Mouse (Mus musculus): ENCODE results near the gene Mtch2.
"Not testable (repeated sequence)": the region's sequence is repeated elsewhere in the genome, so short reads cannot be mapped to it uniquely, and the experiment has no call there.

Mtch2 gene

GRCm38 (mm10) chr2:90846955-90847680 lies at the start of gene Mtch2:
Mtch2 (plus strand) TSS chr2:90847155.
- peak; percentile 98 for DNase-seq (ENCODE audit: low spot score in 2 of 2)

GRCm38 (mm10) chr2:90808241-90809126 lies 38.5 kb upstream of the Mtch2 start:
- DNase-seq (ENCODE audit: low spot score in 2 of 2) = no peak

GRCm38 (mm10) chr2:90810751-90811150 lies 36.2 kb upstream of the Mtch2 start:
- no peak for DNase-seq (ENCODE audit: low spot score in 2 of 2)

GRCm38 (mm10) chr2:90815266-90815665 lies 31.7 kb upstream of the Mtch2 start:
- DNase-seq (ENCODE audit: low spot score in 2 of 2) = no peak

GRCm38 (mm10) chr2:90816144-90816543 lies 30.8 kb upstream of the Mtch2 start:
- no peak for DNase-seq (ENCODE audit: low spot score in 2 of 2)

GRCm38 (mm10) chr2:90818710-90819109 lies 28.2 kb upstream of the Mtch2 start:
- DNase-seq (ENCODE audit: low spot score in 2 of 2) = no peak

GRCm38 (mm10) chr2:90820894-90821293 lies 26.1 kb upstream of the Mtch2 start:
- DNase-seq (ENCODE audit: low spot score in 2 of 2) = no peak

GRCm38 (mm10) chr2:90822978-90823377 lies 24.0 kb upstream of the Mtch2 start:
- DNase-seq (ENCODE audit: low spot score in 2 of 2) = no peak

GRCm38 (mm10) chr2:90823781-90824180 lies 23.2 kb upstream of the Mtch2 start:
- DNase-seq (ENCODE audit: low spot score in 2 of 2) = no peak

GRCm38 (mm10) chr2:90824528-90824927 lies 22.4 kb upstream of the Mtch2 start:
- DNase-seq (ENCODE audit: low spot score in 2 of 2) = not testable (repeated sequence)

GRCm38 (mm10) chr2:90825515-90826172 lies 21.3 kb upstream of the Mtch2 start:
- DNase-seq (ENCODE audit: low spot score in 2 of 2) = no peak

GRCm38 (mm10) chr2:90828739-90829138 lies 18.2 kb upstream of the Mtch2 start:
- DNase-seq (ENCODE audit: low spot score in 2 of 2) = no peak

- DNase-seq (ENCODE audit: low spot score in 2 of 2) = no peak
These were observed 13.5 kb upstream of the Mtch2 start for GRCm38 (mm10) chr2:90833502-90833901.

GRCm38 (mm10) chr2:90838621-90839020 lies 8.3 kb upstream of the Mtch2 start:
- DNase-seq (ENCODE audit: low spot score in 2 of 2) = no peak

- DNase-seq (ENCODE audit: low spot score in 2 of 2) = no peak
These were observed 3.3 kb upstream of the Mtch2 start for GRCm38 (mm10) chr2:90843666-90844065.

GRCm38 (mm10) chr2:90844262-90844661 lies 2.7 kb upstream of the Mtch2 start:
- DNase-seq (ENCODE audit: low spot score in 2 of 2) = no peak

- no peak for DNase-seq (ENCODE audit: low spot score in 2 of 2)
These were observed 1.7 kb upstream of the Mtch2 start for GRCm38 (mm10) chr2:90845234-90845633.

- DNase-seq (ENCODE audit: low spot score in 2 of 2) = peak; percentile 23 to 24
These were observed 784 bp upstream of the Mtch2 start for GRCm38 (mm10) chr2:90846171-90846570.

GRCm38 (mm10) chr2:90846597-90846954 lies 379 bp upstream of the Mtch2 start:
- DNase-seq (ENCODE audit: low spot score in 2 of 2) = no peak

GRCm38 (mm10) chr2:90847681-90848050 lies 711 bp downstream of the Mtch2 start:
- no peak for DNase-seq (ENCODE audit: low spot score in 2 of 2)

- peak in 1 of 2 experiments; percentile 19 for DNase-seq (ENCODE audit: low spot score in 2 of 2)
These were observed 1.4 kb downstream of the Mtch2 start for GRCm38 (mm10) chr2:90848331-90848730.

- DNase-seq (ENCODE audit: low spot score in 2 of 2) = no peak
These were observed 3.4 kb downstream of the Mtch2 start for GRCm38 (mm10) chr2:90850401-90850800.
